Mouse (Mus musculus) large intestine, adult 2 months (tissue): ENCODE results near the gene Nudt8. TPM values are rescaled to one million over a fixed set of nuclear protein-coding genes. Genes with fewer than 3 reads are reported as not detected.
"Not testable (repeated sequence)": the region's sequence is repeated elsewhere in the genome, so short reads cannot be mapped to it uniquely, and the experiment has no call there.

Experiments used
- DNase-seq: peaks from one replicate; pipeline ENCODE4 v3.0.0-alpha.2; 2012; ENCODE audit warnings: low read depth, low spot score
- WGBS: fragments of 180-500 bp; shearing (Covaris S2); methylation state at CpG from one replicate; pipeline ENCODE4 v1.1.7; 2018; 5-methylcytosine and 5-hydroxymethylcytosine counted together
- polyA plus RNA-seq: library from polyadenylated mRNA; depleted of rRNA; stranded (reverse); fragments of >200 nt; gene quantifications from 2 replicates; pipeline ENCODE4 v1.2.3, GENCODE M21; 2012; rRNA removed

The Nudt8 gene
- 7.7 and 10.5 TPM in 2 replicates for polyA plus RNA-seq

- peak; percentile 94 for DNase-seq
- WGBS = under 1% methylated on average over 64 of the region's 64 CpGs
Measured at GRCm38 (mm10) chr19:4000119-4000900, at the start of gene Nudt8, which contains the start of gene Gm49405. TSS of gene Nudt8 (plus strand) at chr19:4000580. TSS of gene Gm49405 (plus strand) at chr19:4000626.

GRCm38 (mm10) chr19:3951461-3951860, 48.9 kb upstream of the Nudt8 start:
- DNase-seq = no peak

- no peak for DNase-seq
- WGBS = 12% methylated on average over 1 of the region's 1 CpGs
Measured at GRCm38 (mm10) chr19:3952099-3952498, 48.3 kb upstream of the Nudt8 start.

GRCm38 (mm10) chr19:3955033-3955432, 45.3 kb upstream of the Nudt8 start:
- 66% methylated on average over 3 of the region's 3 CpGs for WGBS
- DNase-seq = no peak

GRCm38 (mm10) chr19:3955804-3956203, 44.6 kb upstream of the Nudt8 start:
- WGBS = 54% methylated on average over 4 of the region's 4 CpGs
- no peak for DNase-seq

- 77% methylated on average over 5 of the region's 5 CpGs for WGBS
- not testable (repeated sequence) for DNase-seq
Measured at GRCm38 (mm10) chr19:3957296-3958036, 42.9 kb upstream of the Nudt8 start.

GRCm38 (mm10) chr19:3958470-3958869, 41.9 kb upstream of the Nudt8 start, which contains the start of gene Aldh3b3:
TSS of gene Aldh3b3 (plus strand) at chr19:3958645.
- no peak for DNase-seq
- WGBS = 34% methylated on average over 4 of the region's 4 CpGs

GRCm38 (mm10) chr19:3959030-3959429, 41.4 kb upstream of the Nudt8 start:
- DNase-seq = no peak

- DNase-seq = no peak
- WGBS = 79% methylated on average over 5 of the region's 5 CpGs
Measured at GRCm38 (mm10) chr19:3960211-3960610, 40.2 kb upstream of the Nudt8 start.

GRCm38 (mm10) chr19:3961805-3962204, 38.6 kb upstream of the Nudt8 start:
- 92% methylated on average over 6 of the region's 6 CpGs for WGBS
- not testable (repeated sequence) for DNase-seq

- no peak for DNase-seq
- WGBS = 22% methylated on average over 2 of the region's 2 CpGs
Measured at GRCm38 (mm10) chr19:3962469-3962868, 37.9 kb upstream of the Nudt8 start.

GRCm38 (mm10) chr19:3964030-3964429, 36.4 kb upstream of the Nudt8 start:
- DNase-seq = no peak
- 58% methylated on average over 4 of the region's 4 CpGs for WGBS

- WGBS = 63% methylated on average over 11 of the region's 11 CpGs
- no peak for DNase-seq
Measured at GRCm38 (mm10) chr19:3966330-3967075, 33.9 kb upstream of the Nudt8 start.

- DNase-seq = no peak
- 78% methylated on average over 3 of the region's 3 CpGs for WGBS
Measured at GRCm38 (mm10) chr19:3967258-3967657, 33.1 kb upstream of the Nudt8 start.

- WGBS = 14% methylated on average over 9 of the region's 9 CpGs
- DNase-seq = peak; percentile 86
Measured at GRCm38 (mm10) chr19:3972229-3972628, 28.2 kb upstream of the Nudt8 start, which contains the start of gene Aldh3b2. TSS of gene Aldh3b2 (plus strand) at chr19:3972328.

- DNase-seq = not testable (repeated sequence)
- 90% methylated on average over 6 of the region's 6 CpGs for WGBS
Measured at GRCm38 (mm10) chr19:3974608-3975007, 25.8 kb upstream of the Nudt8 start.

- no peak for DNase-seq
- WGBS = 29% methylated on average over 2 of the region's 2 CpGs
Measured at GRCm38 (mm10) chr19:3975866-3976265, 24.5 kb upstream of the Nudt8 start.

- peak; percentile 75 for DNase-seq
- 4% methylated on average over 4 of the region's 4 CpGs for WGBS
Measured at GRCm38 (mm10) chr19:3980309-3980708, 20.1 kb upstream of the Nudt8 start.

GRCm38 (mm10) chr19:3980917-3981316, 19.5 kb upstream of the Nudt8 start:
- no peak for DNase-seq
- 69% methylated on average over 9 of the region's 9 CpGs for WGBS
